Mouse (Mus musculus) granulocyte monocyte progenitor cell, adult 5-6 weeks (primary cell): ENCODE data around the gene Rapsn. TPM values are rescaled to one million over a fixed set of nuclear protein-coding genes. Genes with fewer than 3 reads are reported as not detected.
"Not testable (repeated sequence)": the region's sequence is repeated elsewhere in the genome, so short reads cannot be mapped to it uniquely, and the experiment has no call there.

Experiments used
- ATAC-seq: replicated peaks from 2 replicates; pipeline ENCODE4 v1.8.0; 2016; ENCODE audit warnings: mild to moderate bottlenecking, moderate TSS enrichment, inconsistent platforms; ENCODE audit not compliant: poor library complexity, severe bottlenecking
- total RNA-seq, 2 experiments: library from RNA; stranded (forward) in 1 of 2; stranded (reverse) in 1 of 2; fragments of 200-712, 200-1000 nt in 1 of 2; fragments of >200 nt in 1 of 2; fragmentation: Nextera tagmentation in 1 of 2; gene quantifications; 2 replicates each; pipeline ENCODE4 v1.2.3; 2014 to 2017

Gene Rapsn
- total RNA-seq (2014; fragmentation: Nextera tagmentation), result 1.5 and 8.2 TPM in 2 replicates
- 0.39 TPM in 1 of 2 replicates, not detected in the other for total RNA-seq (2017)

DNA sequence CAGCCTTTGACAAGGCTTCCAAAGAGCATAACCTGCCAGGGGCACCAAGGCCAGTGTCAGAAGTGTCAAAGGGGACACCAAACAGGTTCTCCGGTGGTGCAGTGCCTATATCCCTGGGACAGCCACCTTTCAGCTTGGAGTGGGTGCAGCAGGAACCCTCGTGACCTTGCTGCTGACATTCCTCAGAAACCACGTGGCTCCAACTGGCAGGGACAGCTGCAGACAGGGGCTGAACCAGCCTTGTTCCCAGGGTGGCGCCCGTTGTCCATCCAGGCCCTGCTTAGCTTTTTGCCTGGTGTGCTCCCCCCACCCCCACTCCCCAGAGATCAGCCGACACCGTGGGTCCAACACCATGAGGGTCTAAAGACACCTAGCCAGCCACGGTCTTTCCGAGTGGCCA is at the start of gene Rapsn:
TSS of gene Rapsn (plus strand) at position 236 of the 400 bp plus-strand sequence.
- no peak for ATAC-seq

DNA sequence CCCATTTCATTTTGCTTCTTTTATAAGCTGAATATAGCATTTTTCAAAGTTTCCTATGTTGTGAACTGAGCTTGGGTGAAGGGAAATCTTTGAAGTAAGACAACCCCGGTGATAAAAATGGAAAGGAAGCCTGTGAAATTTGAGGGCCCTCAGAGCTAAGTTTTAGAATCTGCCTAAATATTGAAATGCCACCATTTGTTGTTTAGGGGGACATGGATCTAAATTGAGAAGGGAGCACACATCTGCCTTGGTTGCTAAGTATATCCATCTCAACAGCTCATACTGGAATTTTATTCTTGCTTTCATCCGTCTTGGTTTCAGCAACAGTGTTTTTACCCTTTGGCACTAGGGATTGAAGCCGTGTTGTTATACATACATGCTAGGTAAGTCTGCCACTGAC is 49.4 kb upstream of the Rapsn start:
- ATAC-seq, result no peak

DNA sequence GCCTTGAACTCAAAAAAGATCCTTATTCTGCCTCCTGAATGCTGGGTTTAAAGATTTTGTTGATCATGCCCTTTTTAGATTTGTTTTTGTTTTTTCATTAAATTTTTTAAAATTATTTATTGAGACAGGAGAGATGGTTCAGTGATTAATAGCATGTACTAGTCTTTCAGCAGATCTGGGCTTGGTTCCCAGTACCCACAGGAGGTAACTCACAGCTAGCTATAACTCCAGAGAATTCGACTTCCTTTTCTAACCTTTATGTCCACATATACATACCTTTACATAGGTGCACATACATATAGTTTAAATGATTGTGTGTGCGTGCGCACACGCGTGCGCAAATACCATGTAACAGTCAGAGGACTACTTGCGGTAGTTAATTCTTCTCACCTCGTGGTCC is 26.9 kb upstream of the Rapsn start:
- no peak for ATAC-seq

DNA sequence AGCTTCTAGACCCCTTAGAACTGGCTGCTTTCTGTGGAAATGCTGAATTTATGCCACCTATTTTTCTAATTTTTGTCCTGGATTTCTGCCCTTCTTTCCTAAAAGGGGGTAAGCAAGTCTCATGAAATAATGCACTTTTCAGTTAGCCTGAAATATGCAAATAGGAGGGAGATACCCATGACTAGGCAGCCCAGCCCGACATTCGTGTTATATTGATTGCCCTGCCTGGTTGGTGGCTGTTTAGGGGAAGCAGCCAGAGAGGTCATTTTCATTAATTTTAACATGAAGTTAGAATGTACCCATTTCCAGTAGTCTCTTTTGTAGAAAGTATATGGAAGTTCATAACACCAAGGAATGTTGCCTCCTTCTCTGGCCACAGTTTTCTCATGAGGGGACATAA is 21.5 kb upstream of the Rapsn start:
- ATAC-seq, result no peak

DNA sequence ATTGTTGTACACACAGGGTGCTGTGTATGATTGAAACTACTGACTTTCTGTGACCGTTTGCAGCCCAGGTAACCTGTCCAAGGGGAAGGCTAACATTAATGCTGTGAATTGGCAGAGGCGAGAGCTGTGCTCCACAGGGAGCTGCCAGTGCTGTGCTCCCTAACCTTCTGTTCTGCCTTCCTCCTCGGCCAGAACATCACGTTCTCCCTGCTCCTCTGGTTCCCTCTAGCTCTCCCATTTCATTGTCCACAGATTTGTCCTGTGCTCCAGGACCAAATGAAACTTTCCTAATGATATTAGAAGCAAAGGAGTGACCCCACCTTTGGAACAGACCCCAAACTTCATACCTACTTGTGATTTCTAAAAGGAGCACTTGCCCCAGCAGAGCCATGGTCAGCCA is 20.0 kb upstream of the Rapsn start:
- no peak for ATAC-seq

DNA sequence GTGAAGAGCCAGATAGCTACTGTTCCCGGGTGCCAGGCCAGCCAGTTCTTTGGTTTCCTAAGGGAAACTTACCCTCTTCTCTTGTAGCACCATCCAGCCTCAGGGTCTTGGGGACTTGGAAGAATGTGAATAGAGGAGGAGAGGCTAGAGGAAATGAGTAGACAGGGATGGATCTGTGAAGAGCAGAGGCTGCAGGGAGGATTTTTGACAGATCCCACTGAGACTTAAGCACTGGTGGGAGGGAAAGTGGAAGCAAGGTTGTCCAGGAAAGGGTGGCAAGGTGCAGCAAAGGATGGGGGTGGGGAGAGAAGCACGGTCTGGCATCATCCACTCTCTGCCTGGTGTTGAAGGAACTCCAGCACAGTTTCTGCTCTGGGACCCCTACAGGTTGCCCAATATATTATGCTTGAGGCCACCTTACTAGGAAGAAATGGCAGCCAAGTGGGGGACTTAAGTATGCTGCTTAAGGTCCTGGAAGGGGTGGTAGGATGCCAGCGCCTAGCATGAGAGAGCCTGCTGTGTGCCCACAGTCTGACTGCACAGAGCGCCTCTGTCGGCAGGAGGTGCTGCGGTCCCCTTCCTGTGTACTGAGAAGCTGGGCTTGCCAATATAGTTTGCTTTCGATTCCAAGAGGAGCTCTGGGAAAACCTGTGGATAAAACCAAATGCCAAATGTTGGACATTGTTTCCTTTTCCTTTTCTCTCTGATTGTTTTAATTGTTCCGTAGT is 17.2 kb upstream of the Rapsn start:
- ATAC-seq, result no peak

DNA sequence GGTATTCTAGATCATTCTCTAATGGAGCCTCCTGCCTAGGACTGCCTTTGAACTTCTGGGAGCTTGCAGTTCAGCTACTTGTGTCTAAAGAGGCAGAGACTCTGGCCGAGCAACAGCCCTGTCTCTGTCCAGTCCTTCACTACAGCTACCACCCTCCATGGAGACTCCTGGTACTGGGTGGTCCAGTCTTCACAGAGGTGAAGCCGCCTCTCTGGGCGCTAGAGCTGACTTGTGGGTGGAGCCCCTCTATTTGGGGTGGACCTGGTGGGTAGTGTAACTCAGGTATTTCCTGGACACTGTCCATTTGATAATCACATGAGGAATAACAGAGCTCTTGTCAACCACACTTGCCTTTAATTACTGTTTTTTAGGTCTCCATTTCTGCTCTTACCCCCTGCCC is 15.5 kb upstream of the Rapsn start:
- ATAC-seq, result no peak

DNA sequence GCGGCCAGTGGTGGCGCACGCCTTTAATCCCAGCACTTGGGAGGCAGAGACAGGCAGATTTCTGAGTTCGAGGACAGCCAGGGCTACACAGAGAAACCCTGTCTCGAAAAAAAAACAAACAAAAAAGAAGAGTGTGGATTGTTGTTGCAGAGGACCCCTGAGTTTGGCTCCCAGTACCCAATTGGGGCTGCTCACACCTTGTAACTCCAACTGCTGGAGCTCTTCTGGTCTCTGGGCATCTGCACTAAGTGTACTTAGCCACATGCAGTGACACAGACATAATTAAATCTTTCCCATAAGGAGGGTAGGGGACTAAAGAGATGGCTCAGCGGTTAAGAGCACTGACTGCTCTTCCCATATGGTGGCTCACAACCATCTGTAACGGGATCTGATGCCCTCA is 13.2 kb upstream of the Rapsn start:
- not testable (repeated sequence) for ATAC-seq

DNA sequence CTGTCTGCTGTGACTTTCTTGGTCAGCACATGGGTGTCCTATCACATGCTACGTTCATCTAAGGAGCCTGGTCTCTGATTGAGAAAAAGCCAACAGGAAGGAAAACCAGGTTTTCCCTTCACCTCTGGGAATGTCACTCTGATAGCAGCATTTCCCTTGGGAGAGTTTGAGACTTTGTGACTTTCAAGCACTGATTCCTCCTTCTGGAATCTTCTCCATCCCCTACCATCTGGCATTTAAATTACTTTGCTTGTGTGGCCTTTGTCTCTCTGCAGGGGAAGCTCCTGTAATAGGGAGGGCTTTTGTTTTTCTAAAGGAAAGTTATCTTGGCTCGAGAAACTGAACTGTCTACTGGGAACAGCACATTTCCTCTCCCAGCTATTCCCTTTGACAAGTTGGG is 12.3 kb upstream of the Rapsn start:
- no peak for ATAC-seq

DNA sequence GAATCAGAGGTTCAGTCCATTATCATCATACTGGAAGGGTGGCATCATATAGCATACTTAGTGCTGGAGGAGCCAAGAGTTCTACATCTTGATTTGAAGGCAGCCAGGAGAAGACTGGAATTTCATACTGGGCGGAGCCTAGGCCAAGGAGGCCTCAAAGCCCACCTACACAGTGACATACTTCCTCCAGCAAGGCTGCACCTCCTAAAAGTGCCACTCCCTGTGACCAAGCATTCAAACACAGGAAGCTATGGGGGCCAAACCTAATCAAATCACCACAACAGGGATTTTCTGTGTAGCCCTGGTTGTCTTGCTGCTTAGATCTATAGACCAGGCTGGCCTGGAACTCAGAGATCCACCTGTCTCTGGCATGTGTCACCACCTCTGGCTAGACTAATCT is 11.5 kb upstream of the Rapsn start:
- ATAC-seq, result no peak

DNA sequence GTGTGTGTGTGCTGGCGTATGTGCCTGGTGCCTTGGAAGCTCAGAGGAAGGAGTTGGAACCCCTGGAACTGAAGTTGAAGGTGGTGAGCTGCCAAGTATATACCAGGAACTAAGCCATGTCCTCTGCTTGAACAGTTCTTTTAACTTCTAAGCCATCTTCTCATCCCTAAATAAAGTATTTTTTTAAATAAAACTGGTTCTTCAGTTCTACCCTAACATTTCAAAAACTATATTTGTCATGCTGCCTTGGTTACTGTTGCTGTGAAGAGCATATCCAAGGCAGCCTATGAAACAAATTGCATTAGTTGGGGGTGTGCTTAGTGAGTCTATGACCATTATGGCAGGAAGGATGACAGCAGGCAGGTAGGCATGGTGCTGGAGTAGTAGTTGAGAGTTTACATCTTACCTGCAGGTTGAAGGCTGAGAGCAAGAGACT is 10.3 kb upstream of the Rapsn start:
- ATAC-seq, result no peak

DNA sequence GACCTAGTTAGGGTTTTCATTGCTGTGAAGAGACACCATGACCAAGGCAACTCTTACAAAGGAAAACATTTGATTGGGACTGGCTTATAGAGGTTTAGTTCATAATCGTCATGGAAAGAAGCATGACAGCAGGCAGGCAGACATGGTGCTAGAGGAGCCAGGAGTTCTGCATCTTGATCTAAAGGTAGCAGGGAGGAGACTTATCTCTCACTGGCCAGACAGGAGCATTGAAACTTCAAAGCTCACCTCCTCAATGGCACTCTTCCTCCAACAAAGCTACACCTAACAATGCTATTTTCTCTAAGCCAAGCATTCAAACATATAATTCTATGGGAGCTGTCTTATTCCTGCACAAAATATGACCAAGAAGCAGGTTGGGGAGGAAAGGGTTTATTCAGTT is 8.9 kb upstream of the Rapsn start:
- no peak for ATAC-seq

DNA sequence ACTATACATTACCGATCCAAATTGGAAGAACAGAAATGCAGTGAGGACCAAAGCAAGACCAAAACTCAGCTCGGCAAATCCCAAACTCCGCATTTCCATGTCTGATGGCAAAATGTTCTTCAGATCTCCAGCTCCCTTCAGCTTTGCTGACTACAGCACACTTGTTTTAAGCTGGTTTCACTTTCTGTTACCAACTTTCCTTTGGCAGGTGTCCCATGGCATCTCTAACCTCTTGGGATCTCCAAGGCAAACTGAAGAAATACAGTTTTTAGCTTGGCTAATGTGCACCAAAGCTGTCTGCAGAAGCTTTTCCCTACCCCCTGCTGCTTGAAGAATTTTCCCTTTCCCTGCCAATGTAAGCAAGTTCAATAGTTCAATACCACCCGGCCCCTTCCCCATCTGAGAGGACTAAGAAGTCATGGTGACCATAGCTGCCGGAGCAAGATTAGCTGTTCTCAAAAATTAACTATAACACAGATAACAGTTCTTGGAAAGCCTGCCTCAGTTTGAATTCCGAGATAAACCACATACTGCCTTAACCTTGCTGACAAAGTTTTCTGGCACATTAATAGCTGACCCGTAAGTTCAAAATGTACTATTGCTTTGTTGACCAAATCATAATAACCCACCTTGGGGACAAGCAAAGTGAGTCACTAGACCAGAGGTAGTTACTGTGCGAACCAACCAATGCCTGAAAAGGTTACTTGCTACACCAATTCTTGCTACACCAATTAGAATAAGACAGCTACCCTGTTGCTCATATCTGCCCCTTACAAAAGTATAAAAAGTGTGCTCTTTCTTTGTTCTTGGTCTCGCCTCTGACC is 7.8 kb upstream of the Rapsn start:
- ATAC-seq, result no peak

DNA sequence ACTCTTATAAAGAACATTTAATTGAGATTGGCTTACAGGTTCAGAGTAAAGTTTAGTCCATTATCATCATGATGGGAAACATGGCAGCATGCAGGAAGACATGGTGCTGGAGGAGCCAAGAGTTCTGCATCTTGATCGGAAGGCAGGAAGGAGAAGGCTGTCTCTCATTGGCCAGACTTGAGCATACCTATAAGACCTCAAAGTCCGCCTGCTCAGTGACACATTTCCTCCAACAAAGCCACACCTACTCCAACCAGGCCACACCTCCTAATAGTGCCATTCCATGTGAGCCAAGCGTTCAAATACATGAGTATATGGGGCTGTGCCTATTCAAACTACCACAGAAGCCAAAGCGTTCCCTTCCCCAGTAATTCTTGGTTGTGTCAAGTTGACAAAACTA is 4.2 kb upstream of the Rapsn start:
- no peak for ATAC-seq

DNA sequence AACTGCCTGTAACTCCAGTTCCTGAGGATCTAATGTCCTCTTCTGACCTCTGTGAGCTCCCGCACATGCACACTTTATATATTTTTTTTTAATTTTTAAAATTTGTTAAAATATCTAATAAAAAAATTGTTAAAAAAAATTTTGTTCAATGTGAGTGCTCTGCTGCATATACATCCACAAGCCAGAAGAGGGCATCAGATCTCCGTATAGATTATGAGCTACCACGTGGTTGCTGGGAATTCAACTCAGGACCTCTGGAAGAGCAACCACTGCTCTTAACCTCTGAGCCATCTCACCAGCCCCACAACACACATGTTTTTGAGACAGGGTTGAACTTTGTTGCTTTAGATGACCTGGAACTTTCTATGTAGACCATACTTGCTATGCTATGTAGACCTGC is 2.4 kb upstream of the Rapsn start:
- peak; percentile 60; the same call in 1 of the 2 replicates for ATAC-seq

DNA sequence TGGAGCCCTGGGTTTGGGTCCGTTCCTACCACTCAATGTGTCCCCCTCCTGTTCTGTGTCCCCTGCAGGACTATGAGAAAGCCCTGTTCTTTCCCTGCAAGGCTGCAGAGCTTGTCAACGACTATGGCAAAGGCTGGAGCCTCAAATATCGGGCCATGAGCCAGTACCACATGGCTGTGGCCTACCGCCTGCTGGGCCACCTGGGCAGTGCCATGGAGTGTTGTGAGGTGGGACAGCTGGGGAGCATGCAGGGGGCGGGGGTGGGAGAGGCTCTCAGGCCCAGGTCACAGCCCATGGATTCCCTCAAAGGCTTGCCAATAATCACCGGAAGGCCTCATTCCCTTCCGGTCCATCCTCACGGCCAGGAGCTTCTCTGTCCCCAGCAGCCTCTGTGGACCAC is 6.4 kb downstream of the Rapsn start:
- ATAC-seq, result no peak

DNA sequence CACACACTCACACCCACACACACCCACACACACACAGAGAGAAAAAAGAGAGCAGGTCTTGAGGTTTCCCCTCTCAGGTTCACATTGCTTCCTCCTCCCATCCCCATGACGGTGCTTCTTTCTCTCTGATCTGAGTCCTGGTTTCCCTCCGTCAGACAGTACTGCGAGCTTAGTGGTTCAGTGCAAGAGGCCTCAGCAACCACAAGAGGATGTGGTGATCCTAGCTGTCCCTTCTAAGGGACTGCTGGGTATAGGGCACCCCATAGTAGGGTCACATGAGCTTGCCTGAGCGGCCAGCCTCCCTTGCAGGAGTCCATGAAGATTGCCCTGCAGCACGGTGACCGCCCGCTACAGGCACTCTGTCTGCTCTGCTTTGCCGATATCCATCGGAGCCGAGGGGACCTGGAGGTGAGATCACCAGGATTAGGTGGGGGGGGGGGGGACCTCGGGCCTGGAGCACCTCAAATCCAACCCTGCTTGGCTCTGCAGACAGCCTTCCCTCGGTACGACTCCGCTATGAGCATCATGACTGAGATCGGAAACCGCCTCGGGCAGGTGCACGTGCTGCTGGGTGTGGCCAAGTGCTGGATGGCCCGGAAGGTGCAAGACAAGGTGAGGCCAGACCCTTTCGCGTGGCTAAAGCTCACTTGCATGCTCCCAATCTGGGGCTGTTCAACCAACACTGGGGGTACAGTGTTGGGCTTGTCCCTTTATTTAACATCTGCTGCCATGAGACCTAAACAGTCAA is 7.4 kb downstream of the Rapsn start:
- peak; percentile 98 for ATAC-seq

DNA sequence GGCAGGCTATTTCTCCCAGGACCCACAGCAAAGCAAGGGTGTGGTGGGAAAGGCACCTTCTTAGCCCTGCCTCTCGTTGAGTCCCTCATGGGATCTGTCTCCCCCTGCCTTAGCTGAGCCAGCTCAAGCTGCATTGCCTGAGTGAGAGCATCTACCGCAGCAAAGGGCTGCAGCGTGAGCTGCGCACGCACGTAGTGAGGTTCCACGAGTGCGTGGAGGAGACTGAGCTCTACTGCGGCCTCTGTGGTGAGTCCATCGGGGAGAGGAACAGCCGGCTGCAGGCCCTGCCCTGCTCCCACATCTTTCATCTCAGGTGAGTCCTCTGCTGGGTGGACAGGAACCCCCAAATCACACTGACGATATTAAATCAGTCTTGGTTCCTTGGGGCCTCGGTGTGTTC is 9.3 kb downstream of the Rapsn start:
- ATAC-seq, result no peak

DNA sequence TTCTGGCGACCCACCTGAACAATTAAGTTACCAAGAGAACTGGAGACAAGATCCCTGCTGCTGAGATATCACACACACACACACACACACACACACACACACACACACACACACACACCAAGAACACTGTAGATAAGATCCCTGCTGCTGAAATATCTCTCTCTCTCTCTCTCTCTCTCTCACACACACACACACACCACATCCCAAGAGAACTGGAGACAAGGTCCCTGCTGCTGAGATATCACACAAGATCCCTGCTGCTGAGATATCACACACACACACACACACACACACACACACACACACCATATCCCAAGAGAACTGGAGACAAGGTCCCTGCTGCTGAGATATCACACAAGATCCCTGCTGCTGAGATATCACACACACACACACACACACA is 10.4 kb downstream of the Rapsn start:
- not testable (repeated sequence) for ATAC-seq

DNA sequence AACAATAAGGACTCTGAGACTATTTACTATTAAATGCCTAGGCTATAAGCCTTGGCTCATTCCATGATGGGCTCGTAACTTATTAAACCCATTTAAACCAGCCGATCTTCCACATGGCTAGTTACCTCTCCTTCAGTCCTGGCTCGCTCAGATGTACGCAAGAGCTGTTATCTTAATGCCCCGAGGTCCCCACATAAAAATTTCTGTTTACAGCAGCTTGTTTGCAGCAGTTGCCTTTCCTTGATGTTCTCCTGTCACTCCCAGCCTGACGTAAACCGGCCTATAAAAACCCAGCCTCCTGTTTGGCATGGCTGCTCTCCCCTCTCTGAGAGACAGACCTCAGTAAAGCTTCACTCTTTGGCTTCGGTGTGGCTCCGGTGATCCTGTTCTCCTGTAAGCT is 11.9 kb downstream of the Rapsn start:
- ATAC-seq, result no peak

DNA sequence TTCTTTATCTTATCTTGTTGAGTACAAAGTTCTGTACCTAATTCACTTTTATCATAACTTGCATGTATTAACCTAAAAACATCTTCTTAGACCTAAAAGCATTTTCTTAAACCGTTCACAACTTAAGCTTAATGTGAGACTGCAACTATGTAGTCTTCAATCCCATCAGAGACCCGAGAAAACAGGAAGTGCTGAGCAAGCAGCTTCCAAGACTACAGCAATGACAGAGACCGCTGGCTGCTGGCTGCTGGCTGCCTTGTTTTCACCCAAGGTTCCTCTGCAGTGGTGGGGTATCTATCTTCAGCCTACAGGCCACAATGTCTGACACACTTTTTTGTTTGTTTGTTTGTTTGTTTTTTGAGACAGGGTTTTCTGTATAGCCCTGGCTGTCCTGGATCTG is 16.5 kb downstream of the Rapsn start:
- ATAC-seq, result 0 out of 2 replicates have a peak, but pooled peaks have one; percentile 25
